Mouse (Mus musculus) adrenal gland, postnatal 14 days (tissue): ENCODE data around the gene Cav2. TPM values are rescaled to one million over a fixed set of nuclear protein-coding genes. Genes with fewer than 3 reads are reported as not detected.

Source experiments
- DNase-seq: peaks from one replicate; pipeline ENCODE4 v3.0.0; 2021; ENCODE audit warnings: mixed read lengths
- total RNA-seq: library from RNA; stranded (reverse); gene quantifications from 2 replicates; pipeline ENCODE4 v1.2.3, GENCODE M21; 2021

Cav2 gene
- total RNA-seq, 1 experiment from 2014 or later: 55.3 TPM

DNA sequence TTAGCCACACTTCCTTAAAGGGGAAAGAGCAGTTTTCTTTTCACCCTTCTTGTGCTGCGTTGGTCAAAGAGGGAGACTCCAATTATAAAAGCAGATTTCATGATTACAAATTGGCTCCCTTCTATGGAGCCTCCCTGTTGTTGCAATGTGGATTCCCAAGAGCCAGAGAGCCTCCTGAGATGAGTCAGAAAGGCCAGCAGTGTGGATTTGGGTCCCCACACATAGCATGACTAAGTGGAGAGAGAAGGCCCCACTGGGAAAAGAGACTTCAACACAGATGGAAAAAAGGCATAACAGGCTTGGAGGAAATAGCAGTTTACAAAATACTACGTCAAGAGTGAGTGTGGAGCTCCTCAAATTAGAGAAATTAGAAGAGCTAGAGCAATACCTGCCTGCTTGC, 28.3 kb downstream of the Cav2 start:
- peak; percentile 55 for DNase-seq

DNA sequence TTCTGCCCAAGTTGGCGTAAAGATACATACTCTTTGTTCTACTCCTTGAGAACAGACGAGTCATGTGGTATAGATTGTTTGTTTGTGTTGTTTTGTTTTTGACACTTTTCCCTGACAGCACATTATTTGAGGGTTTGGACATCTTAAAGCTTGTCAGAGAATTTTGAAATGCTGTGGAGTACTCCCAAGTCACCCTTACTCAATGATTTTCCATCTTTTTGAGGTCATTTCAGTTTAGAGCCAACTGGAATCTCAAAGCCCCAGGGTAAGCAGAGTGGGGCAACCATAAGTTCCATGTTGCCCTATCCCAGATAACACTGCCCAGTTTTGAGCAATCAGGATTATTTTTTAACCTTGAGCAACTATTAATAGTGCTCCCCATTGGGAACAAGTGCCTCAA, 33.3 kb downstream of the Cav2 start:
- DNase-seq: peak; percentile 14

DNA sequence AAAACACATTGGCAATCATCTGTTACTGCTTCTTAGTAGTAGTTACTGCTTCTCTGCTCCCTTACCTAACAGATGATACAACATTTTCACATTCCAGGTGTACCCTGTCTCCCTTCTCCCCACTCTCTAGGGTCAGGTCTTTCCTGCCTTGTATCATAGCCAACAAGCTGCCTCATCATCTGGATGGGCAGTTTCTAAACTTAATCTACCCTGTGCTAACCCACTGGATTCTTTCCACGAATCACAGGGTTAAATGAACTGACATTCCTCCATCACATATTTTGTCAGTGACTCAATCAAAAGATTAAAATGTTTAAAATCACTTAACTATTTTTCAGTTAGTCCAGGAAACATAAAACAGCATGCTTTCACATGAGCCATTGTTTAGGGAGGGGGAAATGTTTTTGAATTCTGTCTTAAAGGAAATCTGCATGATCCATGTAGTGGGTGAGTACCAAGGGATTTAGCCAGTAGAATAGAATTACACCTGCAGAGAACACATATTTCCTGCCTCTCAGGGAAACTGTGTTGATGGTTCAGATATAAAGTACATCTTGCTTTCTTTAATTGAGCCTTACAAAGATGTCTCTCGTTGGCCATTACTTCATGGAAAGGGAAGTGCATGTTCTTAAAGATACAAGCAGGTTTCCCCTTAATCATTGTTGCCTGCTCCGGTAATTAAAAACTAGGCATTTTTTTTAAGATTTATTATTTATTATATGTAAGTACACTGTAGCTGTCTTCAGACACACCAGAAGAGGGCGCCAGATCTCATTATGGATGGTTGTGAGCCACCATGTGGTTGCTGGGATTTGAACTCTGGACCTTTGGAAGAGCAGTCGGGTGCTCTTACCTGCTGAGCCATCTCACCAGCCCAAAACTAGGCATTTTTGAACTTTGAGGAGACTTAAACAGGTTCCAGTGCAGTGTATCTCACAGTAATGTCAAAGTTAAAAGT, 34.0 kb downstream of the Cav2 start:
- DNase-seq: no peak

DNA sequence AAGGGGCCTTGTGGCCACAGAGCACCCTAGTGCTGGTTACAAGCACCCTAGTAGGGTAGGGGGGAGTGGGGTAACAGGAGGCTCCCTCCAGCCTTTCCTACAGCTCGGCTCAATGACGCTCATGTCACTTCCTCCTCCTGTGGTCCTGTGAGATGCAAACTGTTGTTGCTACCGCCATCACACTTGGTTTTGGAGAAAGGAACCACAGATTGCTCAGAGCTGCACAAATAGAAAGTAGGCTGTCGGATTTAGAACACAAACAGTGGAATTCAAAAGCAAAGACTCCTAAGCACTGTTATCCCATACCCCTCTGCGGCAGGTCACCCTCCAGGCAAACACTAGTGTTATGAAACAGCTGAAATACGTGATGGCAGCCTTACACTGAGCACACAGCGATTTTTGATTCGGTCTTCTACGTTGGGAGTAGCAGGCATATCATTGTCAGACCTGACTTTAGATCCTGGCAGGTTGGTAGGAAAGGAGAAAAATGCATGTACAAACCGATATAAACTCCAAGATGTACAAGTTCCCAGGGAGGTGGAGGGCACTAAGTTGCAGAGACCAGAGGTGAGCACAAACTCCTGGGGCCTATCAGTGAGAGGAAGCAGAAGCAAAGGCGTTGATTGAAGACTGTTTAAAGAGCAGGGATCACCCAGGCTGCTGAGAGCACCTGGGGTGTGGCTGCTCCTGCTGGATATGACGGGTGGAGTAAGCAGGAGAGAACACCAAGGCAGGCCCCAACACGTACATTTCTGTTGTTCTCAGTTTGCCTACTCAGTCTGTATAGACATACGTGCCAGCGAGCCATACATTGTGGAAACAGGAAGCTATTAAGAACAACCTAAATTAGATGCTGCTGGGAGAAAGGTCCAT, 35.5 kb downstream of the Cav2 start:
- no peak for DNase-seq

DNA sequence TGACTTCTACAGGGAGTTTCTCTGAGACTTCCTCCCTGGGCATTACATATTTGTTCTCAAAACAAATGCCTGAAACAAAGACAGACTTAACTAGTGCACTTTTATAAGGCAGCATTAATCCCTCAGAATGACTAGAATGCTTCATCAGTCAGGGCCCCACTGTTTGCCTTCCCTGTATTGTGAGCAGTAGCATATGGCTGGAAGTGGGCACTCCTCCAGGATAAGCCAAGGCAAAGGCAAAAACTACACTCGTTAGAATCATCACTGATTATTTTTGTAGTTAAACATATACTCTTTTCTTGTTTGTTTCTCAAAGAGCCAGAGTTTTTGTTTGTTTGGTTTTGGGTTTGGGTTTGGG, 36.2 kb downstream of the Cav2 start:
- no peak for DNase-seq

DNA sequence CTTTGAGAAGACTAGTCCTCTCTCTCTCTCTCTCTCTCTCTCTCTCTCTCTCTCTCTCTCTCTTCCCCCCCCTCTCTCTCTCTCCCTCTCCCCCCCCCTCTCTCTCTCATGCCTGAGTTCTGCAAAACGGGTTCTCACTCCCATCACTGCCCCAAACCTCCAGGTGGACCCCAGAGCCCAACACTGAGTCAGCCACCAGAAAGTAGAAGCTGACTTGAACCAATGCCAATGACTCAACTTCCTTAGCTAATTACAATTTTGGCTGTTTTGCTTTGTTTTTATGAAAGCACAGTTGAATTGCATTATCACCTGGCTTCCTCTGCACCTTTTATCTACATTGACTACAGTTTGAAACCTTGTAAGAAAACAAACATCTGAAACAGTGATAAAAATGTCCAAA, 37.0 kb downstream of the Cav2 start:
- no peak for DNase-seq

DNA sequence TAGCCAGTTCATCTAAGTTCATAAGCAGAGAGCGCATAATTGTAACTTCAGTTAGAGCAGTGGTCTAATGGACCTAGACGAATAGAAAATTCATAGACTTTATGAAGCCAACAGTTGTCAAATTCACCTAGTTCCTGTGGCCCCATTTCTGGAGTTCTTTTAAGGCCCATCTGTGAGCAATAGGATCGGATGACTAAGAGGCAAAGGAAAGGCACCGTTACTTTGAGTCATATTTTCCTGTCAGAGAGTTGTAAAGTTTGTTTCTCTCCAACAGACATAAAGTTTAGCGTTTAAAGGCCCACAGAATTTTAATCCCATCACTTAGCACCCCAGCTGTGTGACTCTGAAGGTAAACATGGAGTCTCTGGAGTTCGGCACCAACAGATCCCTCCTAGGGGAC, 41.0 kb downstream of the Cav2 start:
- DNase-seq: no peak

DNA sequence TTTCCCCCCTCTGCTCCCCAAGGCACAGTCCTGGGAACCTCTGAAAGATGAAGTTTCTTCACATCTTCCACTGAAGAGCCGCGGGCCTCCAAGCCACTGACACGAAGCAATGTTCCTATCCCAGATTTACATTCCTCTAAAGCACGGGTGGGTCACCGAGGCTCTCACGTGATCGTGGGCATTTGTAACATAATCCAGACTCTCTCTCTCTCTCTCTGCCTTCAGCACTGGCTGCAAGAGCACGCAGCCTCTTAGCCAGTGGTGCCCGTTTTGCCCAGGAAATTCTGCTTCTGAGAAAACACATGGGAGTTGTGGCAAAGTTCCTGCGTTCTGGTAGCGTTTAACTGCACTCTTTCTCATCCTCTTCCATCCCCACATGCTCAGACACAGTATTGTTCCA, 46.2 kb downstream of the Cav2 start:
- no peak for DNase-seq

DNA sequence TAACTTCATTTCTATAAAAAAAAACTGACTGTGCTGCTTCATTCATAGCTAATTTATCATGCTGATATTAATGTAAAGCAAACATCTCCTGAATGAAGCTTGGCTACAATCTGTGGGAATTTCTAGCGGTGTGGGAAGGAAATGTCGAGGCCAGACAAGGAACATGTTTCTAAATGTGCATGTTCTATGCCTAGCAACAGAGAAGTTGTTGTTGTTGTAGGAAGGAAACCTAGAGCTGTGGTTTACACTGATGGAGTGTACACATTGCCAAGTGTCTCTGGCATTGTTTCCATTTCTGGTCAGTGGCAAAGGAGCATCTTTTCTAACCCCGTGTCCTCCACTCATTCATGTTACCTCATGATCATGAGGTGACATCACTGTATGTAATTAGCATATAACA, 48.8 kb downstream of the Cav2 start:
- no peak for DNase-seq

DNA sequence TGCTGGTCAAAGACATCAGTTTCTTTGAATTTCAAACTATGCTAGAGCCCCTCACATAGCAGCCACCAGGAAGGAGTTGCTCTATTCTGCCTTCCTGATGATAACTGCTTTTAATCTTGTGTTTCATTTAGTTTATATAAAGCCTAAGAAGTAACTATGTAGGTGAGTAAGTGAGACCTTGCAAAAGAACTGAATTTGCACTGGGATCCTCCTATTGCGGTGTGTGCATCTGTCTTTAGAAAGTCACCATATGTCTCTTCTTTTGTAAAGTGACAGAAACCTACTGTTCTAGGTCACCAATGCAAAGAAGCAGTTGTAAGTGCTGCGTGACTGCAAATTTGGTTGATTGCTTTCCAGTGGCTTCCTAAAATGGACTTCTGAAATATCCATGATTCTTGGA, 56.7 kb downstream of the Cav2 start:
- no peak for DNase-seq

Other genes with a start within 250 kb of the Cav2 start
- 12.3 and 15.8 TPM in 2 replicates for gene Tes, start 216.0 kb upstream of the Cav2 start, total RNA-seq
- 381 and 383 TPM in 2 replicates for gene Cav1, start 25.1 kb downstream of the Cav2 start, total RNA-seq
- gene Met, start 182.6 kb downstream of the Cav2 start, total RNA-seq: 9.6 and 14.3 TPM in 2 replicates